Mouse (Mus musculus) limb, embryonic 14.5 days (tissue): ENCODE data around the gene 1700030J22Rik. TPM values are rescaled to one million over a fixed set of nuclear protein-coding genes. Genes with fewer than 3 reads are reported as not detected.

Experiments used
- ATAC-seq: fragments of 200-750 bp; cut with Nextera tagmentation; 2 replicates; pipeline ENCODE4 v1.8.0; 2017; ENCODE audit warnings: low read depth, moderate number of reproducible peaks, moderate TSS enrichment; ENCODE audit not compliant: low FRiP score
- DNase-seq: peaks from one replicate; pipeline ENCODE4 v3.0.0-alpha.2; 2015; ENCODE audit warnings: low spot score
- H3K27ac ChIP-seq: fragments of 300-500 bp; sonication (generic); replicated peaks from 2 replicates; pipeline ENCODE4 v1.5.1; 2014; ENCODE audit warnings: low read depth, mild to moderate bottlenecking, low read length, moderate library complexity, mixed read lengths
- H3K27me3 ChIP-seq: fragments of 300-500 bp; sonication (generic); 2 replicates; pipeline ENCODE4 v1.6.1; 2014; ENCODE audit warnings: low read length, mixed read lengths; ENCODE audit not compliant: control insufficient read depth, insufficient read depth
- H3K36me3 ChIP-seq: fragments of 300-500 bp; sonication (generic); 2 replicates; pipeline ENCODE4 v1.6.1; 2014; ENCODE audit warnings: mild to moderate bottlenecking, low read length, moderate library complexity, mixed read lengths; ENCODE audit not compliant: control insufficient read depth, insufficient read depth
- H3K4me1 ChIP-seq: fragments of 300-500 bp; sonication (generic); 2 replicates; pipeline ENCODE4 v1.6.1; 2014; ENCODE audit warnings: antibody characterized with exemption, low read length, mixed read lengths; ENCODE audit not compliant: control insufficient read depth, insufficient read depth
- H3K4me2 ChIP-seq: fragments of 300-500 bp; sonication (generic); replicated peaks from 2 replicates; pipeline ENCODE4 v1.6.1; 2014; ENCODE audit warnings: low read depth, mild to moderate bottlenecking, low read length, moderate library complexity; ENCODE audit not compliant: severe bottlenecking
- H3K4me3 ChIP-seq: fragments of 300-500 bp; sonication (generic); replicated peaks from 2 replicates; pipeline ENCODE4 v1.5.1; 2014; ENCODE audit warnings: low read length
- H3K9ac ChIP-seq: fragments of 300-500 bp; sonication (generic); 2 replicates; pipeline ENCODE4 v1.6.1; 2014; ENCODE audit warnings: mild to moderate bottlenecking, low read depth, low read length, moderate library complexity; ENCODE audit not compliant: severe bottlenecking
- H3K9me3 ChIP-seq: fragments of 300-500 bp; sonication (generic); 2 replicates; pipeline ENCODE4 v1.6.1; 2016; ENCODE audit warnings: low read length; ENCODE audit not compliant: control insufficient read depth
- POLR2A ChIP-seq: fragments of 200-500 bp; IDR thresholded peaks from 2 replicates; pipeline ENCODE4 v1.8.0; 2012; ENCODE audit warnings: inconsistent platforms, mild to moderate bottlenecking, moderate library complexity, borderline replicate concordance; ENCODE audit not compliant: insufficient read depth, insufficient read length; ENCODE audit errors: extremely low read depth
- WGBS: fragments of 180-500 bp; shearing (Covaris S2); extraction: QIAGEN DNeasy Blood & Tissue Kit; methylation state at CpG from one replicate; pipeline ENCODE4 v1.1.7; 2014; 5-methylcytosine and 5-hydroxymethylcytosine counted together
- polyA plus RNA-seq, 2 experiments: library from polyadenylated mRNA; depleted of rRNA in 1 of 2; stranded (reverse) in 1 of 2; unstranded in 1 of 2; fragments of >200 nt; fragmentation: Nextera tagmentation in 1 of 2; extraction: Ambion mirVana in 1 of 2; gene quantifications; 2 replicates each; pipeline versions ENCODE4 v1.2.1 to v1.2.3; 2012 to 2014

1700030J22Rik gene
- polyA plus RNA-seq, 2 experiments: 0.74 to 1.1 TPM

- Histone ChIP-seq H3K4me2 (peak overlapping the region; percentile 76), H3K27ac (no peak overlapping the region), H3K4me3 (peak overlapping the region; percentile 62), H3K9me3 (no peaks in the 10 kb centered on the region), H3K27me3 (no peaks in the 10 kb centered on the region), H3K9ac (peak overlapping the region; percentile 64), H3K4me1 (peaks cover 7% of the 10 kb centered on the region), H3K36me3 (peaks cover 9% of the 10 kb centered on the region; the same call in 1 of the 2 replicates)
- ATAC-seq (no peak), DNase-seq (peak; percentile 17)
- 11% methylated on average over 23 of the region's 23 CpGs for WGBS
- TF ChIP-seq POLR2A: no peak
Observed at GRCm38 (mm10) chr8:116992176-116992971, 13.6 kb upstream of the 1700030J22Rik start.

DNA sequence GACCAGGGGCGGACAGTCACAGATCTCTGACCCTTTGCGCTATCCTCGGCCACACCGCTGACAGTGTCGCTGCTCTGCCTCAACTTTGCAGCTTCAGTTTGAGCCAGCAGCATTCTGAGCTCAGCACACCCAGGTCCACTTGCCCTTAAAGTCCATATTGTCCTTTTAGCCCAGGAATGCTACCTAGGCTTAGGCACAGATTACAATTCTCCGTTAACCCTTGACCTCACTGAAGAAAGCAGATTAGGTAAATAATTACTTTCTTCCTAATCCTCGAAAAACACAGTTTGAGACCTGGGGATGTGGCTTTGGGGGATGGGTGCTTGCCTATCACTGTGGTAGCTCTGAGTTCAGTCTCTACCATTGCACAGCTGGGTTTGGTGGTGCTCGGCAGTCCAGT is 12.5 kb upstream of the 1700030J22Rik start:
- H3K9ac ChIP-seq: no peak overlapping the region

DNA sequence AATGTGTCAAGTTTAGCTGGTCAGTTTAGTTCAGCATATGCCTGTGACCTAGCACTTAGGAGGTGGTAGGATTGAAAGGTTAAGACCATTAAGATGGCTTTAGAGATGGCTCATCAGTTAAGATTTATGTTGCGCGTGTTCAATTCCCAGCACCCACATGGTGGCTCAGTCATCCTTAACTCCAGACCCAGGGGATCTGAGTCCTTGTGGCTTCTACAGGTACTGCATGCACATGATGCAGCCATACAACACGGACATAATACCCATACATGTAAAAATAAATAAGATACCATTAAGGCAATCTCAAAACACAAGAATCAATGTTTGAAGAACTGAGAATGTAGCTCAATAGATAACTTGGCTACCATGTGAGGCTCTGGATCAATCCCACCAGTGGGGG is 11.1 kb upstream of the 1700030J22Rik start:
- ATAC-seq (no peak), DNase-seq (no peak)
- Histone ChIP-seq H3K9me3 (no peaks in the 10 kb centered on the region), H3K27me3 (no peaks in the 10 kb centered on the region), H3K27ac (no peak overlapping the region), H3K36me3 (peaks cover 29% of the 10 kb centered on the region), H3K4me2 (no peak overlapping the region), H3K4me1 (peaks cover 7% of the 10 kb centered on the region), H3K9ac (no peak overlapping the region), H3K4me3 (no peak overlapping the region)
- no peak for TF ChIP-seq POLR2A
- WGBS: 98% methylated on average over 3 of the region's 3 CpGs

More for the DNA sequence above, 12.5 kb upstream of the 1700030J22Rik start:
- ATAC-seq: no peak
- H3K4me2 ChIP-seq: no peak overlapping the region
- peaks cover 7% of the 10 kb centered on the region for H3K4me1 ChIP-seq
- TF ChIP-seq POLR2A: no peak
- H3K27ac ChIP-seq: no peak overlapping the region
- no peaks in the 10 kb centered on the region for H3K27me3 ChIP-seq
- H3K36me3 ChIP-seq: peaks cover 16% of the 10 kb centered on the region; the same call in 1 of the 2 replicates
- DNase-seq: no peak
- H3K9me3 ChIP-seq: no peaks in the 10 kb centered on the region
- no peak overlapping the region for H3K4me3 ChIP-seq
- WGBS: 92% methylated on average over 8 of the region's 8 CpGs

DNA sequence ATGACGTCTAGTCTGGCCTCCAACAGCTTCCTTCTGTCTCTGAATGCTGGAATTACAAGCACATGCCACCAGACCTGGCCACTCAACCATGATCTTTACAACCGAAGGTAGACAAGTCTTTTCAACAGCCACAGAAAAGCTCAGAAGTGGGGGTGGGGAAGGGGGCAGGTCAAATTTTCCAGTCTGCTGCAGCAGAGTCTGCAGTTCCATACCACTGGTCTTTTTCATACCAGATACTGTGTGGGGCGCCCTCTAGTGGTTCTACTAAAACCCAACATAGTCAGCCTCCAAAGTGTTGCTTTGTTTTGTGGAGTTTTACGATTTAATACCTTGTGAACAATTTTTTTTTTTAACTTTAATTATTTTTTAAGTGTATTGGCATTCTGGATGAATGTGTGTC is 1.4 kb upstream of the 1700030J22Rik start:
- peaks cover 10% of the 10 kb centered on the region for H3K4me1 ChIP-seq
- no peaks in the 10 kb centered on the region for H3K27me3 ChIP-seq
- H3K36me3 ChIP-seq: peaks cover 21% of the 10 kb centered on the region
- DNase-seq: peak; percentile 83
- no peak overlapping the region for H3K9ac ChIP-seq
- 23% methylated on average over 4 of the region's 4 CpGs for WGBS
- H3K4me3 ChIP-seq: no peak overlapping the region
- ATAC-seq: no peak
- no peaks in the 10 kb centered on the region for H3K9me3 ChIP-seq
- no peak for TF ChIP-seq POLR2A
- no peak overlapping the region for H3K4me2 ChIP-seq
- no peak overlapping the region for H3K27ac ChIP-seq

DNA sequence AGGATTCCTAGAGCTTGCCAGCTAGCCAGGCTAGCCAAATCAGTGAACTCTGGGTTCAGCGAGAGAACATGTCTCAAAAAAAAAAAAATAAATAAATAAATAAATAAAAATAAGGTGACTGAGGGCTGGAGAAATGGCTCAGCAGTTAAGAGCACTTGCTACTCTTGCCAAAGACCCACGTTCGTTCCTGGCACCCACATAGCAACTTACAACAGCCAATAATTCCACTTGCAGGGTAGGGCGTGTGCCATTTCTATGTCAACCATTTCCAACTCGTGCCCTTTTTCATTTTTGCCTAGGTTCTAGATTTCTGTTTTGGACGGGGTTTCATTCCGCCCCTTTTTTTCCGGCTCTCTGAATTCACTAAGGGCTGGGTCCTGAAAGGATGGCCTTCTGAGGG is 707 bp downstream of the 1700030J22Rik start:
- ATAC-seq (no peak), DNase-seq (no peak)
- Histone ChIP-seq H3K27me3 (no peaks in the 10 kb centered on the region), H3K4me1 (peaks cover 10% of the 10 kb centered on the region), H3K4me3 (peak overlapping the region; percentile 80), H3K4me2 (peak overlapping the region; percentile 88), H3K27ac (no peak overlapping the region), H3K36me3 (peaks cover 6% of the 10 kb centered on the region; the same call in 1 of the 2 replicates), H3K9me3 (no peaks in the 10 kb centered on the region), H3K9ac (peak overlapping the region; percentile 38)
- TF ChIP-seq POLR2A: no peak
- WGBS: 30% methylated on average over 8 of the region's 8 CpGs
